Mouse (Mus musculus) CH12.LX (cell line): ENCODE data around the gene Fbxo47. TPM values are rescaled to one million over a fixed set of nuclear protein-coding genes. Genes with fewer than 3 reads are reported as not detected.

Source experiments
- DNase-seq: peaks from one replicate; pipeline ENCODE4 v3.0.0-alpha.2; 2013; ENCODE audit errors: extremely low read depth
- H3K27ac ChIP-seq: 2 replicates; pipeline ENCODE4 v1.5.1; 2012; ENCODE audit warnings: low read depth, mild to moderate bottlenecking, control low read depth, moderate library complexity; ENCODE audit not compliant: insufficient read depth
- H3K27me3 ChIP-seq: replicated peaks from 2 replicates; pipeline ENCODE3; 2012; ENCODE audit warnings: inconsistent platforms
- H3K36me3 ChIP-seq, 2 experiments: replicated peaks in 1 of 2; 2 replicates each; pipeline versions ENCODE3 to v1.6.1; 2012; ENCODE audit warnings: inconsistent platforms in 1 of 2, low read length in 1 of 2, mild to moderate bottlenecking in 1 of 2, mixed read lengths in 1 of 2, moderate library complexity in 1 of 2; ENCODE audit not compliant: control insufficient read depth in 1 of 2, insufficient read depth in 1 of 2
- H3K4me1 ChIP-seq, 2 experiments: 2 replicates each; pipeline ENCODE4 v1.6.1; 2012; ENCODE audit warnings: inconsistent platforms in 1 of 2, moderate library complexity in 1 of 2; ENCODE audit not compliant: insufficient read depth in 2 of 2, control insufficient read depth in 1 of 2
- H3K4me2 ChIP-seq: 2 replicates; pipeline ENCODE4 v1.6.1; 2012; ENCODE audit warnings: low read depth, mild to moderate bottlenecking, control low read depth; ENCODE audit not compliant: poor library complexity, insufficient read depth, severe bottlenecking
- H3K4me3 ChIP-seq, 3 experiments: fragments of 150-350 bp in 1 of 3; sonication (generic) in 1 of 3; replicated peaks in 1 of 3; 2 replicates each; pipeline versions ENCODE3 to v1.5.1; 2011 to 2012; ENCODE audit warnings: low read depth in 2 of 3, low read length in 2 of 3, mild to moderate bottlenecking in 2 of 3, moderate library complexity in 2 of 3, control low read depth in 1 of 3, improper control_type of control experiment in 1 of 3, inconsistent platforms in 1 of 3, mixed read lengths in 1 of 3; ENCODE audit not compliant: poor library complexity in 1 of 3
- H3K79me2 ChIP-seq: replicated peaks from 2 replicates; pipeline ENCODE4 v1.6.1; 2012; ENCODE audit warnings: mild to moderate bottlenecking, moderate library complexity; ENCODE audit not compliant: control insufficient read depth, poor library complexity, insufficient read depth, severe bottlenecking; ENCODE audit errors: extremely low read depth
- H3K9ac ChIP-seq: 2 replicates; pipeline ENCODE4 v1.6.1; 2012; ENCODE audit warnings: low read depth, mild to moderate bottlenecking, control low read depth, moderate library complexity; ENCODE audit not compliant: insufficient read depth
- H3K9me3 ChIP-seq: replicated peaks from 2 replicates; pipeline ENCODE3; 2012; ENCODE audit warnings: low read length, inconsistent platforms, mixed read lengths
- BHLHE40 ChIP-seq: IDR thresholded peaks from 2 replicates; pipeline ENCODE4 v1.6.1; 2011; ENCODE audit warnings: mild to moderate bottlenecking, low read depth, low read length, improper control_type of control experiment
- CHD1 ChIP-seq: IDR thresholded peaks from 2 replicates; pipeline ENCODE4 v1.6.1; 2012; ENCODE audit warnings: low read depth, low read length, improper control_type of control experiment, inconsistent platforms
- CHD2 ChIP-seq: IDR thresholded peaks from 2 replicates; pipeline ENCODE4 v1.6.1; 2011; ENCODE audit warnings: low read length, improper control_type of control experiment
- CTCF ChIP-seq, 2 experiments: IDR thresholded peaks in 1 of 2; conservative IDR thresholded peaks in 1 of 2; 2 replicates each; pipeline ENCODE4 v1.5.1; 2011 to 2012; ENCODE audit warnings: low read depth in 2 of 2, low read length in 2 of 2, improper control_type of control experiment in 1 of 2, inconsistent platforms in 1 of 2, mild to moderate bottlenecking in 1 of 2, moderate library complexity in 1 of 2
- ELF1 ChIP-seq: IDR thresholded peaks from 2 replicates; pipeline ENCODE4 v1.6.1; 2014; ENCODE audit warnings: low read depth, mild to moderate bottlenecking, inconsistent platforms, low read length, improper control_type of control experiment
- EP300 ChIP-seq: IDR thresholded peaks from 2 replicates; pipeline ENCODE4 v1.6.1; 2011; ENCODE audit warnings: low read length, improper control_type of control experiment
- HCFC1 ChIP-seq: IDR thresholded peaks from 2 replicates; pipeline ENCODE4 v1.6.1; 2012; ENCODE audit warnings: low read depth, mild to moderate bottlenecking, inconsistent platforms, low read length, improper control_type of control experiment
- IRF4 ChIP-seq: IDR thresholded peaks from 2 replicates; pipeline ENCODE4 v1.6.1; 2014; ENCODE audit warnings: low read depth, mild to moderate bottlenecking, inconsistent platforms, low read length, improper control_type of control experiment
- JUND ChIP-seq: conservative IDR thresholded peaks from 2 replicates; pipeline ENCODE4 v1.6.1; 2011; ENCODE audit warnings: low read depth, low read length, improper control_type of control experiment
- MAX ChIP-seq: IDR thresholded peaks from 2 replicates; pipeline ENCODE4 v1.6.1; 2011; ENCODE audit warnings: low read length, improper control_type of control experiment
- MYC ChIP-seq: IDR thresholded peaks from 2 replicates; pipeline ENCODE4 v1.6.1; 2011; ENCODE audit warnings: low read depth, mild to moderate bottlenecking, improper control_type of control experiment, low read length
- NELFE ChIP-seq: IDR thresholded peaks from 2 replicates; pipeline ENCODE4 v1.6.1; 2011; ENCODE audit warnings: low read depth, low read length, improper control_type of control experiment
- NRF1 ChIP-seq: IDR thresholded peaks from 2 replicates; pipeline ENCODE4 v1.6.1; 2014; ENCODE audit warnings: low read depth, mild to moderate bottlenecking, inconsistent platforms, low read length, improper control_type of control experiment, moderate library complexity
- POLR2AphosphoS2 ChIP-seq: IDR thresholded peaks from 2 replicates; pipeline ENCODE4 v1.6.1; 2011; ENCODE audit warnings: low read depth, low read length, improper control_type of control experiment
- TBP ChIP-seq: conservative IDR thresholded peaks from 2 replicates; pipeline ENCODE4 v1.6.1; 2011; ENCODE audit warnings: low read depth, low read length, improper control_type of control experiment
- UBTF ChIP-seq: IDR thresholded peaks from 2 replicates; pipeline ENCODE4 v1.6.1; 2012; ENCODE audit warnings: low read depth, mild to moderate bottlenecking, inconsistent platforms, low read length, improper control_type of control experiment, moderate library complexity
- USF1 ChIP-seq: IDR thresholded peaks from 2 replicates; pipeline ENCODE4 v1.6.1; 2014; ENCODE audit warnings: low read depth, mild to moderate bottlenecking, inconsistent platforms, low read length, improper control_type of control experiment
- ZKSCAN1 ChIP-seq: IDR thresholded peaks from 2 replicates; pipeline ENCODE4 v1.6.1; 2012; ENCODE audit warnings: low read depth, inconsistent platforms, low read length, improper control_type of control experiment, borderline replicate concordance
- ZMIZ1 ChIP-seq: IDR thresholded peaks from 2 replicates; pipeline ENCODE4 v1.6.1; 2012; ENCODE audit warnings: low read depth, mild to moderate bottlenecking, inconsistent platforms, low read length, improper control_type of control experiment
- ZNF384 ChIP-seq: IDR thresholded peaks from 2 replicates; pipeline ENCODE4 v1.6.1; 2012; ENCODE audit warnings: low read depth, low read length, improper control_type of control experiment, inconsistent platforms
- dilution Hi-C: fragments of 300-500 bp; cut with MboI; formaldehyde crosslinking; loops from 2 replicates; pipeline ENCODE4 v1.14.3; 2020; ENCODE audit warnings: low sequenced_read_pairs; ENCODE audit not compliant: extremely low pct_unique_long_range_greater_than_20kb, extremely low pct_ligation_motif_present
- in situ Hi-C: fragments of 300-500 bp; cut with MboI; formaldehyde crosslinking; loops from 3 replicates; pipeline ENCODE4 v1.14.3; 2019; ENCODE audit warnings: low sequenced_read_pairs, low pct_ligation_motif_present, low pct_unique_long_range_greater_than_20kb, mixed read lengths
- polyA plus RNA-seq: library from polyadenylated mRNA; unstranded; fragments of >175 nt; gene quantifications from 2 replicates; pipeline ENCODE4 v1.2.1, GENCODE M21; 2012; ENCODE audit warnings: low read depth; ENCODE audit not compliant: insufficient read length
- total RNA-seq, 2 experiments: library from RNA; depleted of rRNA; stranded (reverse); fragments of 300-350 nt in 1 of 2; fragments of >200 nt in 1 of 2; gene quantifications; 2 replicates each; pipeline ENCODE4 v1.2.3; 2012 to 2014

Gene Fbxo47
- total and polyA plus RNA-seq, 3 experiments, result 1.1 to 3.0 (median 2.0) TPM

DNA sequence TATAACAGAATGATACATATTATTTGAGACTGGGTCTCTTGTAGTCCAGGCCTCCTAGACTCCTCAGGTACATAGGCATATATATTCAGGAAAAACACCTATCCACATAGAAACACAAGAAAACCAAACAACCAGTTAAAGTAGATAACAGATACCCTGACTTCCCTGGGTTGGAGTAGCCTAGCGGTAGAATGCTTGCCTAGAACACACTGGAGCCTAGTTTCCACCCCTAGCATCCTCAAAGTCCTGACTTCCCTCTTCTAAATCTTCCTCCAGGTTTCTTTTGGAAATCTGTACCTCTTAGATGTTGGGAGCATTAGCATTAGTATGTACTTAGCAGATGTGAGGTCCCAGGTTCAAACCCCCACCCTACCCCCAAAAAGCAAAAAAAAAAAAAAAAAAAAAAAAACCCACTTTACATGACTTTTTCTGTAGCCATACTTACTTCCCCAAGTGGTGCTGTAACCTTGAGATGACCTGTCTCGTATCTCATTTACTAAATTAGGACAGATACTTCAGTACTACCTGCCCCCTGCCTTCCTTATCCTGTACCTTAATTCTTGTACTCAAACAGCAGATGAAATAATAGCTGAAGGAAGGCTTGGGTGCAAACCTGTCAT lies 1.5 kb upstream of the Fbxo47 start:
- Histone ChIP-seq H3K27me3 (no peaks in the 10 kb centered on the region), H3K4me3 (peak overlapping the region in 2 of 3 experiments; percentile 40 to 79), H3K4me1 (peaks cover 3 to 30% of the 10 kb centered on the region in 2 experiments), H3K9ac (no peak overlapping the region), H3K79me2 (no peaks in the 10 kb centered on the region), H3K9me3 (peaks cover 4% of the 10 kb centered on the region), H3K27ac (no peak overlapping the region), H3K36me3 (peaks cover 0 to 7% of the 10 kb centered on the region in 2 experiments), H3K4me2 (peak overlapping the region; percentile 14; the same call in 1 of the 2 replicates)
- TF ChIP-seq ZKSCAN1 (no peak), ZNF384 (peak; percentile 78), CHD2 (0 out of 2 replicates have a peak, but pooled peaks have one; percentile 30)
- dilution Hi-C loops, result no loop called here
- in situ Hi-C loops, result no loop called here
- DNase-seq, result no peak

DNA sequence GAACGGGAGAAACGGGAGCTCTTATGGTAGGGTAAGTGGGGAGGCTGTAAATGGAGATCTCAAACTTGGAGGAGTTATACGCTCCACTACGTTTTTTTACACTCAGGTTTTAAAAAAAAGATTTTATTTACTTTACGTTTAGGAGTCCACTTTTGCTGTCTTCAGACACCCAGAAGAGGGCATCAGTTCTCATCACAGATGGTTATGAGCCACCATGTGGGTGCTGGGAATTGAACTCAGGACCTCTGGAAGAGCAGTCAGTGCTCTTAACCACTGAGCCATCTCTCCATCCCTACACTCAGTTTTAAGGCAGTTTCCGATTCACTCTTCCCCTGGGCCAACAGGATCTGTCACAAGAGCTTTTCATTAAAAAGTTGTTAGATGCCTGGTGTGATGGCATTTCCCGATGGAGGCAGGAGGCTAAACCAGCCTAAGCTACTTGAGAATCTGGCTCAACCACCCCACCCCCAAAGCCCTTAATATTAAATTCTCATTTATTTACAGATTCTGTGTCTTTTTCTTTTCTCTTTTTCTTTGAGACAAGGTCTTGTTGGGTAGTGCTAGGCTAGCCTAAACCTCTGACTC lies 739 bp upstream of the Fbxo47 start:
- H3K4me2 ChIP-seq, result peak overlapping the region; percentile 14; the same call in 1 of the 2 replicates
- dilution Hi-C loops (no loop called here), in situ Hi-C loops (loop anchor here (5.0 kb wide), 1 partner anchor 87 kb away; the partner anchor contains the start of gene Lasp1)
- no peak for DNase-seq
- TF ChIP-seq NRF1 (no peak; the same call in 1 of the 2 replicates), IRF4 (no peak), NELFE (peak; percentile 98), TBP (no peak; the same call in 1 of the 2 replicates), MAX (no peak), JUND (no peak), CHD1 (peak; percentile 77; the same call in 1 of the 2 replicates), EP300 (no peak), ZMIZ1 (no peak), HCFC1 (no peak), BHLHE40 (no peak), UBTF (no peak), USF1 (no peak), MYC (peak; percentile 54; the same call in 1 of the 2 replicates), POLR2AphosphoS2 (peak; percentile 73; the same call in 1 of the 2 replicates), ELF1 (no peak), CTCF (conservative IDR thresholded peaks at IDR 0.05 in 1 of 2, IDR thresholded peaks at IDR 0.05 in 1 of 2; ENCODE audit: low read depth in 2 of 2, low read length in 2 of 2) (peak in 1 of 2 experiments; percentile 46; a peak in 2 of 4 replicates)
- H3K4me3 ChIP-seq, result peak overlapping the region; percentile 40 to 79 (median 42)
- H3K79me2 ChIP-seq, result no peaks in the 10 kb centered on the region
- H3K9ac ChIP-seq, result no peak overlapping the region
- H3K27me3 ChIP-seq, result no peaks in the 10 kb centered on the region
- H3K4me1 ChIP-seq, result peaks cover 3 to 30% of the 10 kb centered on the region in 2 experiments
- H3K36me3 ChIP-seq, result peaks cover 0 to 7% of the 10 kb centered on the region in 2 experiments
- peaks cover 4% of the 10 kb centered on the region for H3K9me3 ChIP-seq
- H3K27ac ChIP-seq, result peak overlapping the region; percentile 17; the same call in 1 of the 2 replicates
